In genomic region chr3:36083381-36083780, GRCm38 (mm10) we compare ENCODE assay signal across 37 mouse cellular contexts. TPM values are rescaled to one million over a fixed set of nuclear protein-coding genes. Genes with fewer than 3 reads are reported as not detected.
"Had no signal": no experiment of that assay in that cellular context is flagged by ENCODE, and none has a peak within 500 bp of the region (broad histone marks: within the 10 kb centered on the region; RNA-seq: fewer than 3 reads in every experiment).

No protein-coding gene starts in this region.

- H3K9ac ChIP-seq: forebrain, postnatal 0 days; heart, embryonic 13.5 days; heart, embryonic 15.5 days; hindbrain, embryonic 13.5 days; hindbrain, embryonic 15.5 days; intestine, embryonic 15.5 days; kidney, embryonic 15.5 days; limb, embryonic 13.5 days; limb, embryonic 15.5 days; liver, embryonic 12.5 days; liver, embryonic 14.5 days had no signal

- H3K4me2 ChIP-seq: heart, embryonic 11.5 days; heart, embryonic 13.5 days; heart, embryonic 15.5 days; hindbrain, embryonic 13.5 days; hindbrain, embryonic 15.5 days; intestine, embryonic 15.5 days; kidney, embryonic 15.5 days; limb, embryonic 13.5 days; limb, embryonic 15.5 days; liver, embryonic 12.5 days had no signal

- H3K4me3 ChIP-seq: heart, embryonic 13.5 days; heart, embryonic 15.5 days; hindbrain, embryonic 13.5 days; hindbrain, embryonic 15.5 days; intestine, embryonic 15.5 days; kidney, embryonic 15.5 days; limb, embryonic 13.5 days; limb, embryonic 15.5 days; liver, embryonic 12.5 days had no signal

- H3K27ac ChIP-seq: heart, embryonic 13.5 days; heart, embryonic 15.5 days; hindbrain, embryonic 13.5 days; hindbrain, embryonic 15.5 days; hindbrain, postnatal 0 days; intestine, embryonic 15.5 days; kidney, embryonic 15.5 days; kidney, postnatal 0 days; limb, embryonic 13.5 days; limb, embryonic 15.5 days; liver, embryonic 12.5 days; liver, embryonic 14.5 days had no signal

- H3K4me1 ChIP-seq: heart, embryonic 13.5 days; heart, embryonic 15.5 days; hindbrain, embryonic 13.5 days; hindbrain, embryonic 15.5 days; intestine, embryonic 15.5 days; kidney, embryonic 15.5 days; limb, embryonic 13.5 days; limb, embryonic 15.5 days; liver, embryonic 12.5 days had no signal

- ATAC-seq: forebrain, postnatal 0 days; hindbrain, postnatal 0 days; intestine, embryonic 15.5 days; liver, embryonic 12.5 days had no signal

- H3K27me3 ChIP-seq: heart, embryonic 13.5 days; heart, embryonic 15.5 days; hindbrain, embryonic 13.5 days; hindbrain, embryonic 15.5 days; intestine, embryonic 15.5 days; kidney, embryonic 15.5 days; limb, embryonic 13.5 days; limb, embryonic 15.5 days; liver, embryonic 12.5 days had no signal

- DNase-seq: forebrain, postnatal 0 days; gastrocnemius, postnatal 14 days; gastrocnemius, postnatal 36 days; heart, adult 18-20 months; kidney, postnatal 14 days; layer of hippocampus, adult 9-11 months; layer of hippocampus, postnatal 36 days; left cerebral cortex, postnatal 4 days had no signal

- H3K9me3 ChIP-seq: heart, embryonic 13.5 days; heart, embryonic 15.5 days; hindbrain, embryonic 13.5 days; hindbrain, embryonic 15.5 days; intestine, embryonic 15.5 days; kidney, embryonic 15.5 days; limb, embryonic 13.5 days; limb, embryonic 15.5 days; liver, embryonic 12.5 days had no signal

RNA-seq across cellular contexts. Expression of gene Ccdc144b, which starts 30.0 kb away (rescaled TPM):
- total RNA-seq: forebrain, postnatal 0 days; gastrocnemius, adult 18-20 months; gastrocnemius, adult 8-10 months; gastrocnemius, postnatal 14 days; gastrocnemius, postnatal 36 days; heart, adult 18-20 months; heart, adult 8-10 months; heart, postnatal 25 days; hematopoietic stem cell, adult 5-6 weeks; hindbrain, postnatal 0 days; layer of hippocampus, adult 18-20 months; layer of hippocampus, adult 8-10 months; layer of hippocampus, postnatal 14 days; layer of hippocampus, postnatal 36 days; left cerebral cortex, adult 18-20 months; left cerebral cortex, adult 8-10 months; left cerebral cortex, postnatal 10 days; left cerebral cortex, postnatal 25 days; left cerebral cortex, postnatal 4 days; liver, adult 2 months had no signal
- polyA plus RNA-seq: forebrain, postnatal 0 days; hindbrain, embryonic 11.5 days; hindbrain, embryonic 13.5 days; hindbrain, postnatal 0 days; intestine, embryonic 15.5 days; kidney, embryonic 15.5 days; kidney, postnatal 0 days; large intestine, adult 2 months; limb, embryonic 11.5 days; limb, embryonic 15.5 days; liver, adult 2 months; liver, embryonic 12.5 days; liver, embryonic 14.5 days had no signal
